Mouse (Mus musculus) megakaryocyte-erythroid progenitor cell, adult 5-6 weeks (primary cell): Measurements from ENCODE around the gene Gm49366. TPM values are rescaled to one million over a fixed set of nuclear protein-coding genes. Genes with fewer than 3 reads are reported as not detected.
"Not testable (repeated sequence)": the region's sequence is repeated elsewhere in the genome, so short reads cannot be mapped to it uniquely, and the experiment has no call there.

Experiments
- ATAC-seq: replicated peaks from 2 replicates; pipeline ENCODE4 v1.8.0; 2016; ENCODE audit warnings: mild to moderate bottlenecking, inconsistent platforms; ENCODE audit not compliant: severe bottlenecking, poor library complexity, low FRiP score, low TSS enrichment
- total RNA-seq, 2 experiments: library from RNA; stranded (forward) in 1 of 2; stranded (reverse) in 1 of 2; fragments of 200-1000, 215-1000 nt in 1 of 2; fragments of >200 nt in 1 of 2; fragmentation: Nextera tagmentation in 1 of 2; gene quantifications; 2 replicates each; pipeline ENCODE4 v1.2.3; 2014 to 2017

The Gm49366 gene
- total RNA-seq, 2 experiments from 2014 or later: not detected

DNA sequence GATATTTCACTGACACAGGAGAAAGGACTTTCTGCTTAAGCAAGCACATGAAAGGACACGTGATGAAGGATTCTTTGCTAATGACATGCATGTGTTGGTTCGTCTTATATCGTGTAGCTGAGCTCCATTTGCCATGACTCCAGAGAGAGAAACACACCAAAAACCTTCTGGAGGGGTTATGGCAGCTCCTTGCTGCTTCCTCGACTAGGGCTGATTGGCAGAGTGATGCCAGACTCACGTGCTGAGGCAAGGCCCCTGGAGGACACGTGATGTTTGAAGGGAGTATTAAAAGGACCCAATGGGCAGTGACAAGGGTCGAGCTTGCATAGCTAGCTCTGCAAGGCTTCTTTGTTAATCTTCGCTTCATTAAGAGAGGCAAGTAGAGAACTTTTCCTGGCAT is 29.6 kb downstream of the Gm49366 start:
- no peak for ATAC-seq

DNA sequence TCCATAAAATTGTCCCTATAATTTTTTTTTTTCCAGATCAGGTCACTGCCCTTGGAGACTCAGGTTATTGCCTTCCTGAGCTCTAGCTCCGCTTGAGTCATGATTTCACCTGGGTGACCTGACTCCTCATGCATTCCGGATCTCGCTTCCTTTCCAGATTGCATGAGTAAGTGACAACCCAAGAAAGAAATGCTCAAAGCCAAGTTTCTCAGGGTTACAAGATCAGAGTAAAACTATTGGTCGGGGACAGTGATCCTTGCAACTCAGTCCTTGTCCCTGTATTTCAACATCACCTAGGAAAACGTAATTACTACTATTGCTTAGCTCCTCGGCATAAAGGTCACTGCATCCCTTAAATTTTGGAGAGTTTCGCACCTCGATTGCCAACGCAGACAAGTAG is 30.3 kb downstream of the Gm49366 start, which contains the start of gene Acot5:
Gene Acot5 (plus strand): TSS at position 340 of the 400 bp plus-strand sequence.
- ATAC-seq: no peak

DNA sequence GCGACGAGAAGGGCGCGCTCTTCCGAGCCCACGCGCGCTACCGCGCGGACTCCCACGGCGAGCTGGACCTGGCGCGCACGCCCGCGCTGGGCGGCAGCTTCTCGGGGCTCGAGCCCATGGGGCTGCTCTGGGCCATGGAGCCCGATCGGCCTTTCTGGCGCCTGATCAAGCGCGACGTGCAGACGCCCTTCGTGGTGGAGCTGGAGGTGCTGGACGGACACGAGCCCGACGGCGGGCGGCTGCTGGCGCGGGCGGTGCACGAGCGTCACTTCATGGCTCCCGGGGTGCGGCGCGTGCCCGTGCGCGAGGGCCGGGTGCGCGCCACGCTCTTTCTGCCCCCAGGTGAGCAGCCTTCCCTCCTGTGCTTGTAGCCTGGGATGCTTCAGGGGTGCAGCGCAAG is 30.8 kb downstream of the Gm49366 start:
- ATAC-seq: not testable (repeated sequence)

- no peak for ATAC-seq
These were observed 33.0 kb downstream of the Gm49366 start for GRCm38 (mm10) chr12:84071696-84072095.

DNA sequence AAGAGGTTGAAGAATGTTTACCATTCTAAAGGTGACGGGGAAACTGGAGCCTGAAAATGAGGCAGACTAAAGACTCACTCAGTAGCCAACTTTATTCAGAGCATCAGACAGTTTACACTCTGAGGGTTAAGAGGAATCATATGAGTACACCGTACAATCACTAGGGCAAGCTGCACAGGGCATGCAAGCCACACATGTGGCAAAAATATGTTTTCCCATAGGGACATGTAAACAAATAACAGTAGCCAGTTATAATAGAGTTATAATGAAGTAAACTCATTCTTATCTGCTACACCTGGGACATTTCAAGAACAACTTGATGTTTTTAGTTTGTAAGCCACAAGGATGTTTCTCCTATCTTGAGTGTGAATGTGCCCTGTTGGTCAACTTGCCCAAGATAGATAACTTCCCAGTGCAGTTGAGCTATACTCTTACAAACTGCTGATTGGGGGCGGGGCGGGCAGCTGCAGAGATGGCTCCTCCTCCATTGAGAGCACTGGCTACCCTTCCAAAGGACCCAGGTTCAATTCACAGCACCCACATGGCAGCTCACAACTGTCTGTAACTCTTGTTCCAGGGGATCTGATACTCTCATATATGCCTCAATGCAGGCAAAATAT is 38.7 kb downstream of the Gm49366 start:
- ATAC-seq: peak; percentile 84

DNA sequence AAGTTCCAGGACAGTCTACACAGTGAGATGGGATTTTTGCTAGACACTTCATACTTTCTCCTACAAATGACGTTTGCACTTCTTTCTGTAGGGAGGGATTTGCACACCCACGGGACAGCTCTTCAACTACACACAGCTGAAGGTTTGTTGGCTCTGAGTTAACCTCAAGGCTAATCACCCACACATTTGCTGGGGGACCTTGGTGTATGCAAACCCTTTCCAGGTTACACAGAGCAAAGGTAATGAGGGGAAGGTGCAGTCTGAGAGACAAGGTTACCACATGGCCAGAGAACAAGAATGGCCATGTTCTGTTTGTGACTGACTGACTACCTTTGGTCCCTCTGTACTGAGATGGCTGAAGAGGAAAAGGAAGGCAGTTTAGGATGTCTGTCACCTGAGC is 45.1 kb downstream of the Gm49366 start:
- no peak for ATAC-seq

- ATAC-seq: no peak
These were observed 45.8 kb downstream of the Gm49366 start for GRCm38 (mm10) chr12:84084581-84084980.

- ATAC-seq: not testable (repeated sequence)
These were observed 55.9 kb downstream of the Gm49366 start for GRCm38 (mm10) chr12:84094666-84095065.

DNA sequence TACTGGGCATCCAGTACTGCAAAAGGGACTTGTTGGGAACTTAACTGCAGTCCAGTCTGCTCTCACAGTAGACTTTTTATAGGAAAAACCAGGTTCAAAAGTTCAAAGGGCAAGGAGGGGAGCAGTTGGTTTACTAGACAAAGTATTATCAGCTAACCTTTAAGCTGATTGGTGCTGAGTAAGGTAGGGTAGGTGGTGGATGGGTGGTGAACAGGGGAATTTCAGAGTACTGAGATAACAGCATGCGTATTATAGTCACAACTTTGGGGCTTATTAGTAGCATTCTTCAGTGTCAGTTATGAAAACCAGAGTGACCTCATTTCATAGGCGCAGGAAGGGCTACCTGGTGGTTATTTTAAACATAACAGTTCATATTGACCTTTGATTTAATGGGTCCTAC is 60.9 kb downstream of the Gm49366 start:
- no peak for ATAC-seq

DNA sequence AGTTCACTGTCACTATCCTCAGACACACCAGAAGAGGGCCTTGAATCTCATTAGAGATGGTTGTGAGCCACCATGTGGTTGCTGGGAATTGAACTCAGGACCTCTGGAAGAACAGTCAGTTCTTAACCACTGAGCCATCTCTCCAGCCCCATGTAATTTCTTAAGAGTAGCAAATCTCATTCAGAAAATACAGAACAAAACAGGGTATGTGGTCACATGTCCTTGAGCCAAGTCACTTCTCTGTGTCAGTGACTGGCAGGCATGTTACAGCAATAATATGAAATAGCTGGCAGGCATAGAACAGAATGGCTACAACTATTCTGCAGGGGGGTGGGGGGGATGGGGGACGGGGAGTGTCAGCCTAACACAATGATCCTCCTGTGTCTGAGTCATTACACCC is 61.3 kb downstream of the Gm49366 start:
- no peak for ATAC-seq

DNA sequence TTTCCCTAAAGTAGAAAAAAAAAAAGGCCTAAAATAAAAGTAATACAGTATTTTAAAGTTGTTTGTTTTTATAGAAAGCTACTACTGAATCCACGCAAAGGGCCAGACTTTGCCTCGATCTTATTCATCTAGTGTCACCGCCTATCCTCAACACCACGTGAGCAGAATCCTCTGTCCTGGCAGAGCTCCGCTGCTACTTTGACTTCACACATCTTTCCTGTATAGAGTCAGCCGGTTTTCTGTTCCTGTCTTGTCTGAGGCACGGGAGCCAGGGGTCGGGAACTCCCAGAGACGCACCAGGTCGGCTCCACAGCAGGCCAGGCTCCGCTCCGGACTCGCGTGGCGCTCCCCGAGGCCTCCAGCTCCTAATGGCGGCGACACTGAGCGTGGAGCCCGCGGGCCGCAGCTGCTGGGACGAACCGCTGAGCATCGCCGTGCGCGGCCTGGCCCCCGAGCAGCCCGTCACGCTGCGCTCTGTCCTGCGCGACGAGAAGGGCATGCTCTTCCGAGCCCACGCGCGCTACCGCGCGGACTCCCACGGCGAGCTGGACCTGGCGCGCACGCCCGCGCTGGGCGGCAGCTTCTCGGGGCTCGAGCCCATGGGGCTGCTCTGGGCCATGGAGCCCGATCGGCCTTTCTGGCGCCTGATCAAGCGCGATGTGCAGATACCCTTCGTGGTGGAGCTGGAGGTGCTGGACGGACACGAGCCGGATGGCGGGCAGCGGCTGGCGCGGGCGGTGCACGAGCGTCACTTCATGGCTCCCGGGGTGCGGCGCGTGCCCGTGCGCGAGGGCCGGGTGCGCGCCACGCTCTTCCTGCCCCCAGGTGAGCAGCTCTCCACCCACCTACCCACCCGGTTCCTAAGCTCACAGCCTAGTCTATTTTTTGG is 62.1 kb downstream of the Gm49366 start, which contains the start of gene Acot6:
Gene Acot6 (plus strand): TSS at position 51 of the 889 bp plus-strand sequence.
- peak; percentile 76 for ATAC-seq

- no peak for ATAC-seq
These were observed 62.7 kb downstream of the Gm49366 start for GRCm38 (mm10) chr12:84101493-84101845.

DNA sequence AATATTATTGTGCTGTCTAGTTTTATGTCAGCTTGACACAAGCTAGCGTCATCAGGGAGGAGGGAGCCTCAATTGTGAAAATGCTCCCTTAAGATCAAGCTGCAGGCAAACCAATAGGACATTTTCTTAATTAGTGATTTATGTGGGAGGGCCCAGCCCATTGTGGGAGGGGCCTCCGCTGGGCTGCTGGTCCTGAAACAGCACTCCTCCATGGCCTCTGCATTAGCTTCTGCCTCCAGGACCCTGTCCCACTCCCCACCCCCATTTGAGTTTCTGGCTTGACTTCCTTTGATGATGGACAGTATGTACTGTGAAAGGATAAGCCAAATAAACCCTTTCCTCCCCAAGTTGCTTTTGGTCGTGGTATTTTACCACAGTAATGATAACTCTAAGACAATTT is 68.3 kb downstream of the Gm49366 start:
- ATAC-seq: no peak

GRCm38 (mm10) chr12:84107692-84108091 is 69.0 kb downstream of the Gm49366 start:
- ATAC-seq: no peak

Other genes with a start within 250 kb of the Gm49366 start
- gene Numb, start 117.0 kb upstream of the Gm49366 start, total RNA-seq (2014; fragmentation: Nextera tagmentation): 14.6 and 24.8 TPM in 2 replicates
- gene Numb, start 117.0 kb upstream of the Gm49366 start, total RNA-seq (2017): 8.8 and 11.7 TPM in 2 replicates
- 15.3 and 18.2 TPM in 2 replicates for gene Riox1, start 88.3 kb upstream of the Gm49366 start, total RNA-seq (2014; fragmentation: Nextera tagmentation)
- gene Riox1, start 88.3 kb upstream of the Gm49366 start, total RNA-seq (2017): 12.5 and 15.5 TPM in 2 replicates
- gene Heatr4, start 54.1 kb upstream of the Gm49366 start, total RNA-seq (2014; fragmentation: Nextera tagmentation): not detected in 2 replicates
- gene Heatr4, start 54.1 kb upstream of the Gm49366 start, total RNA-seq (2017): not detected in 2 replicates
- gene Acot2, start 51.1 kb upstream of the Gm49366 start, total RNA-seq (2014; fragmentation: Nextera tagmentation): 10.3 and 11.5 TPM in 2 replicates
- 17.8 and 18.6 TPM in 2 replicates for gene Acot2, start 51.1 kb upstream of the Gm49366 start, total RNA-seq (2017)
- not detected in 2 replicates for gene Acot1, start 29.4 kb upstream of the Gm49366 start, total RNA-seq (2014; fragmentation: Nextera tagmentation)
- gene Acot1, start 29.4 kb upstream of the Gm49366 start, total RNA-seq (2017): 4.4 and 5.9 TPM in 2 replicates
- gene Acot4, start 556 bp upstream of the Gm49366 start, total RNA-seq (2014; fragmentation: Nextera tagmentation): not detected in 2 replicates
- gene Acot4, start 556 bp upstream of the Gm49366 start, total RNA-seq (2017): 0.19 TPM in 1 of 2 replicates, not detected in the other
- gene Acot3, start 13.2 kb downstream of the Gm49366 start, total RNA-seq (2014; fragmentation: Nextera tagmentation): not detected in 2 replicates
- not detected in 2 replicates for gene Acot3, start 13.2 kb downstream of the Gm49366 start, total RNA-seq (2017)
- not detected in 2 replicates for gene Acot5, start 30.4 kb downstream of the Gm49366 start, total RNA-seq (2014; fragmentation: Nextera tagmentation)
- gene Acot5, start 30.4 kb downstream of the Gm49366 start, total RNA-seq (2017): not detected in 2 replicates
- 6.9 and 11.3 TPM in 2 replicates for gene Acot6, start 61.7 kb downstream of the Gm49366 start, total RNA-seq (2014; fragmentation: Nextera tagmentation)
- 4.1 and 4.7 TPM in 2 replicates for gene Acot6, start 61.7 kb downstream of the Gm49366 start, total RNA-seq (2017)
- 0.26 and 3.9 TPM in 2 replicates for gene Dnal1, start 75.4 kb downstream of the Gm49366 start, total RNA-seq (2014; fragmentation: Nextera tagmentation)
- 1.4 and 2.3 TPM in 2 replicates for gene Dnal1, start 75.4 kb downstream of the Gm49366 start, total RNA-seq (2017)
- not detected in 2 replicates for gene Pnma1, start 109.6 kb downstream of the Gm49366 start, total RNA-seq (2014; fragmentation: Nextera tagmentation)
- 1.2 TPM in 1 of 2 replicates, not detected in the other for gene Pnma1, start 109.6 kb downstream of the Gm49366 start, total RNA-seq (2017)
- gene Elmsan1, start 179.9 kb downstream of the Gm49366 start, total RNA-seq (2014; fragmentation: Nextera tagmentation): 29.6 and 42.1 TPM in 2 replicates
- 12.9 and 13.2 TPM in 2 replicates for gene Elmsan1, start 179.9 kb downstream of the Gm49366 start, total RNA-seq (2017)
- gene Ptgr2, start 246.3 kb downstream of the Gm49366 start, total RNA-seq (2014; fragmentation: Nextera tagmentation): 35.1 and 43.9 TPM in 2 replicates
- gene Ptgr2, start 246.3 kb downstream of the Gm49366 start, total RNA-seq (2017): 72.3 and 96.3 TPM in 2 replicates